Mouse (Mus musculus) cerebellum, postnatal 10 days (tissue): ENCODE measurements around the gene Gm13287.
"Not testable (repeated sequence)": the region's sequence is repeated elsewhere in the genome, so short reads cannot be mapped to it uniquely, and the experiment has no call there.

ENCODE experiments used
- DNase-seq, 2 experiments: peaks; one replicate each; pipeline ENCODE4 v3.0.0; 2021; ENCODE audit warnings: mixed read lengths in 2 of 2

The Gm13287 gene

DNA sequence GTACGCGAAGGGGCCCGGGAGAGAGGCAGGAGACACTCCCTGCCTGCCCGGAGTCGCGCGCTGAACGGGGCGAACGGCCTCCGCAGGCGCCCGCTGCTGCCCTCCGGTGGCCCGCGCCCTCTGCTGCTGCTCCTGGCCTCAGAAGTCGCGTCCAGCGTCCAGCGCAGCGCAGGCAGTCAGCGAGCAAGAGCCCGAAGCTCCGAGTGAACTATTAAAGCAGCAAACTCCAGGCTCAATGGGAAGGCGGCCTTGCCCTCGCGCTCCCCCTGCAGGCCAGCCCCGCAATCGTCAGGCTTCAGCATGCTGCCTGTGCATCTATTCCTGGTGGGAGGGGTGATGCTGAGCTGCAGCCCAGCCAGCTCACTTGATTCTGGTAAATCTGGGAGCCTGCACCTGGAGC lies at the start of gene Gm13287:
Gm13287 (plus strand) TSS at position 301 of the 400 bp plus-strand sequence.
- DNase-seq = not testable (repeated sequence)

GRCm38 (mm10) chr4:88754818-88755340 lies 48.2 kb upstream of the Gm13287 start, which contains the start of gene Gm13271:
Gene Gm13271 (plus strand): TSS chr4:88754868.
- peak; percentile 73 for DNase-seq

DNA sequence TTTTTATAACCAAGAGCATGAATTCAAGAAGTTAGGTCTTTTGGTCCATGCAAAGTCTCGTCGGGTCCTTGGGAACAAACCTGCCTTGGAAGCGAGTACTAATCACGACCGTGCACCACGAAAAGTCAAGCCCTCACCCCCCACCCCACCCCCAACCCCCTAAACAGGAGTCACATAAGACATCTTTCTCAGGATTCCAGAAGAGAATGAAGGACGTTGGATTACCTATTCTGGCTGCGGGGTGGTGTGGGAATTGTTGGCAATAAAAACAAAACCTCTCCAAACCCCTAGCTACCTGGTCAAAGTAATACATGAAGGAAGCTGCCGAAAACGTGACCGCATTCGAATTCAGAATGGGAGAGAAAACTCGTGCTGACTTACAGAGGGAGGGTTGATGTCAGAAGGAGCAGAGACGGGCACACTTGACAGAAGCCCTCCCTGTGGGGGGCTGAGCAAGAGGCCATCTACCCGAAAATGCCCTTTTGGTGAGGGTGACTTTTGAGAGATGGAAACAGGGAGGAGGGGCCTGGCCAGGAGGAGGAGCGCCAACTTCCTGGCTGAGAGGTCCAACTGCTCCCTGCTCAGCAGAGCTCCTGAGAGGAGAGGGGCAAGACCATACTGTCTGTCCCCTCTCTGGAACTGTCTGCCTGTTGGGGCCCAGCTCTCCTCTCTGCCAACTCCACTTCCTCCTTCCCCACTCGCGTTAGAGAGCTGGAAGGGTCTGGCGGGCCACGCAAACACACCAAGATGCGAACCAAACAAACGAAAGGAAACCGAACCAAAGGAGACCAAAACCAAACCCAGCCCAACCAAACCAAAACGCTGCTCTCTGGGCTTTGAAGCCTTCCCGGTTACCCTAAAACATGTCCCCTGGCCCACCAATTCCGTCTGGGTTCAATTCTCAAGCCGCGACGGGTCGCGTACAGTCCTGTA lies 46.2 kb upstream of the Gm13287 start:
- DNase-seq = peak; percentile 11 to 25

GRCm38 (mm10) chr4:88757628-88758031 lies 45.4 kb upstream of the Gm13287 start:
- DNase-seq = peak; percentile 88 to 90

DNA sequence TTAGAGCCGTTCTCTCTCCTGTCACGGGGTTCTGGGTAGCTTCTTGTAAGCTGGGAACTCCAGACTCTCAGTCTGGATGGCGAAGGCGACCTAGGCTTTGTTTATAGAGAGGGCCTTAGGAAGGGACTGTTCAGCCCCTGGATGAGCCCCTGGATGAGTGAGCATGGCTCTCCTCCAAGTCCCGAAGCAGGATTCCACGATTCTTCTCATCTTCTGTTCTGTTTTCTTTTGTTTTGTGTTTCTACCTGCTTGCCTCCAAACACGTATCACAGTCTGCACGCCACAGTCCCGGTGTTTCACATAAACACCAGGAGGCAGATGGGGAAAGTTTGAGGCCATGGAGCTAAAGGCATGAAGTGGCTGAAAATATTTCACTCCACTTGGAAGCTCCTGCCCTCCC lies 44.3 kb upstream of the Gm13287 start:
- not testable (repeated sequence) for DNase-seq

GRCm38 (mm10) chr4:88759610-88760268 lies 43.3 kb upstream of the Gm13287 start, which contains the start of gene Gm13283:
Gene Gm13283 (plus strand): TSS chr4:88760119.
- peak; percentile 37 to 38 for DNase-seq

DNA sequence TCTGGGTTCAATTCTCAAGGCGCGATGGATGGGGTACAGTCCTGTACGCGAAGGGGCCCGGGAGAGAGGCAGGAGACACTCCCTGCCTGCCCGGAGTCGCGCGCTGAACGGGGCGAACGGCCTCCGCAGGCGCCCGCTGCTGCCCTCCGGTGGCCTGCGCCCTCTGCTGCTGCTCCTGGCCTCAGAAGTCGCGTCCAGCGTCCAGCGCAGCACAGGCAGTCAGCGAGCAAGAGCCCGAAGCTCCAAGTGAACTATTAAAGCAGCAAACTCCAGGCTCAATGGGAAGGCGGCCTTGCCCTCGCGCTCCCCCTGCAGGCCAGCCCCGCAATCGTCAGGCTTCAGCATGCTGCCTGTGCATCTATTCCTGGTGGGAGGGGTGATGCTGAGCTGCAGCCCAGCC lies 42.6 kb upstream of the Gm13287 start:
- DNase-seq = peak; percentile 62 to 78

GRCm38 (mm10) chr4:88761776-88762175 lies 41.3 kb upstream of the Gm13287 start:
- peak; percentile 74 to 78 for DNase-seq

DNA sequence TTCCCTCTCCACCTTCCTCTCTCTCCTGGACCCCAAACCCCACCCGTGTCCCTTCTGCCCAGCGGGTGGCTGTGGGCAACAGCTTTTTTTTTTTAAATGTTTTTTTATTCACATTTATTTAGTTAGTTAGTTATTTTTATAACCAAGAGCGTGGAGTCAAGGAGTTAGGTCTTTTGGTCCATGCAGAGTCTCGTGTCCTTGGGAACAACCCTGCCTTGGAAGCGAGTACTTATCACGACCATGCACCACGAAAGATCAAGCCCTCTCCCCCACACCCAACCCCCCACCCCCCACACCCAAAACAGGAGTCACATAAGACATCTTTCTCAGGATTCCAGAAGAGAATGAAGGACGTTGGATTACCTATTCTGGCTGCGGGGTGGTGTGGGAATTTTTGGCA lies 40.7 kb upstream of the Gm13287 start:
- DNase-seq = peak in 1 of 2 experiments; percentile 27

- peak; percentile 18 to 49 for DNase-seq
These were observed 39.6 kb upstream of the Gm13287 start for GRCm38 (mm10) chr4:88763384-88764018.

GRCm38 (mm10) chr4:88773534-88773933 lies 29.5 kb upstream of the Gm13287 start, which contains the start of gene Gm13290:
Gene Gm13290 (plus strand): TSS chr4:88773834.
- DNase-seq = not testable (repeated sequence)

DNA sequence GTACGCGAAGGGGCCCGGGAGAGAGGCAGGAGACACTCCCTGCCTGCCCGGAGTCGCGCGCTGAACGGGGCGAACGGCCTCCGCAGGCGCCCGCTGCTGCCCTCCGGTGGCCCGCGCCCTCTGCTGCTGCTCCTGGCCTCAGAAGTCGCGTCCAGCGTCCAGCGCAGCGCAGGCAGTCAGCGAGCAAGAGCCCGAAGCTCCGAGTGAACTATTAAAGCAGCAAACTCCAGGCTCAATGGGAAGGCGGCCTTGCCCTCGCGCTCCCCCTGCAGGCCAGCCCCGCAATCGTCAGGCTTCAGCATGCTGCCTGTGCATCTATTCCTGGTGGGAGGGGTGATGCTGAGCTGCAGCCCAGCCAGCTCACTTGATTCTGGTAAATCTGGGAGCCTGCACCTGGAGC lies 26.4 kb upstream of the Gm13287 start, which contains the start of gene Gm13289:
Gm13289 (plus strand) TSS at position 301 of the 400 bp plus-strand sequence.
- not testable (repeated sequence) for DNase-seq

DNA sequence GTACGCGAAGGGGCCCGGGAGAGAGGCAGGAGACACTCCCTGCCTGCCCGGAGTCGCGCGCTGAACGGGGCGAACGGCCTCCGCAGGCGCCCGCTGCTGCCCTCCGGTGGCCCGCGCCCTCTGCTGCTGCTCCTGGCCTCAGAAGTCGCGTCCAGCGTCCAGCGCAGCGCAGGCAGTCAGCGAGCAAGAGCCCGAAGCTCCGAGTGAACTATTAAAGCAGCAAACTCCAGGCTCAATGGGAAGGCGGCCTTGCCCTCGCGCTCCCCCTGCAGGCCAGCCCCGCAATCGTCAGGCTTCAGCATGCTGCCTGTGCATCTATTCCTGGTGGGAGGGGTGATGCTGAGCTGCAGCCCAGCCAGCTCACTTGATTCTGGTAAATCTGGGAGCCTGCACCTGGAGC lies 23.5 kb upstream of the Gm13287 start, which contains the start of gene Gm13272:
Gm13272 (plus strand) TSS at position 301 of the 400 bp plus-strand sequence.
- not testable (repeated sequence) for DNase-seq

GRCm38 (mm10) chr4:88780320-88780719 lies 22.7 kb upstream of the Gm13287 start:
- peak in 1 of 2 experiments; percentile 3 for DNase-seq

DNA sequence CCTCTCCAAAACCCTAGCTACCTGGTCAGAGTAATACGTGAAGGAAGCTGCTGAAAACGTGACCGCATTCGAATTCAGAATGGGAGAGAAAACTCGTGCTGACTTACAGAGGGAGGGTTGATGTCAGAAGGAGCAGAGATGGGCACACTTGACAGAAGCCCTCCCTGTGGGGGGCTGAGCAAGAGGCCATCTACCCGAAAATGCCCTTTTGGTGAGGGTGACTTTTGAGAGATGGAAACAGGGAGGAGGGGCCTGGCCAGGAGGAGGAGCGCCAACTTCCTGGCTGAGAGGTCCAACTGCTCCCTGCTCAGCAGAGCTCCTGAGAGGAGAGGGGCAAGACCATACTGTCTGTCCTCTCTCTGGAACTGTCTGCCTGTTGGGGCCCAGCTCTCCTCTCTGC lies 21.2 kb upstream of the Gm13287 start, which contains the start of gene Ifnz:
Ifnz (plus strand) TSS at position 301 of the 400 bp plus-strand sequence.
- DNase-seq = not testable (repeated sequence)

GRCm38 (mm10) chr4:88782335-88782734 lies 20.7 kb upstream of the Gm13287 start:
- DNase-seq = not testable (repeated sequence)

DNA sequence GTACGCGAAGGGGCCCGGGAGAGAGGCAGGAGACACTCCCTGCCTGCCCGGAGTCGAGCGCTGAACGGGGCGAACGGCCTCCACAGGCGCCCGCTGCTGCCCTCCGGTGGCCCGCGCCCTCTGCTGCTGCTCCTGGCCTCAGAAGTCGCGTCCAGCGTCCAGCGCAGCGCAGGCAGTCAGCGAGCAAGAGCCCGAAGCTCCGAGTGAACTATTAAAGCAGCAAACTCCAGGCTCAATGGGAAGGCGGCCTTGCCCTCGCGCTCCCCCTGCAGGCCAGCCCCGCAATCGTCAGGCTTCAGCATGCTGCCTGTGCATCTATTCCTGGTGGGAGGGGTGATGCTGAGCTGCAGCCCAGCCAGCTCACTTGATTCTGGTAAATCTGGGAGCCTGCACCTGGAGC lies 17.6 kb upstream of the Gm13287 start, which contains the start of gene Gm13276:
Gm13276 (plus strand) TSS at position 301 of the 400 bp plus-strand sequence.
- not testable (repeated sequence) for DNase-seq

GRCm38 (mm10) chr4:88788402-88788801 lies 14.7 kb upstream of the Gm13287 start, which contains the start of gene Gm13277:
Gene Gm13277 (plus strand): TSS chr4:88788632.
- peak; percentile 74 to 82 for DNase-seq

GRCm38 (mm10) chr4:88791250-88791649 lies 11.8 kb upstream of the Gm13287 start, which contains the start of gene Gm13278:
Gene Gm13278 (plus strand): TSS chr4:88791550.
- DNase-seq = not testable (repeated sequence)

DNA sequence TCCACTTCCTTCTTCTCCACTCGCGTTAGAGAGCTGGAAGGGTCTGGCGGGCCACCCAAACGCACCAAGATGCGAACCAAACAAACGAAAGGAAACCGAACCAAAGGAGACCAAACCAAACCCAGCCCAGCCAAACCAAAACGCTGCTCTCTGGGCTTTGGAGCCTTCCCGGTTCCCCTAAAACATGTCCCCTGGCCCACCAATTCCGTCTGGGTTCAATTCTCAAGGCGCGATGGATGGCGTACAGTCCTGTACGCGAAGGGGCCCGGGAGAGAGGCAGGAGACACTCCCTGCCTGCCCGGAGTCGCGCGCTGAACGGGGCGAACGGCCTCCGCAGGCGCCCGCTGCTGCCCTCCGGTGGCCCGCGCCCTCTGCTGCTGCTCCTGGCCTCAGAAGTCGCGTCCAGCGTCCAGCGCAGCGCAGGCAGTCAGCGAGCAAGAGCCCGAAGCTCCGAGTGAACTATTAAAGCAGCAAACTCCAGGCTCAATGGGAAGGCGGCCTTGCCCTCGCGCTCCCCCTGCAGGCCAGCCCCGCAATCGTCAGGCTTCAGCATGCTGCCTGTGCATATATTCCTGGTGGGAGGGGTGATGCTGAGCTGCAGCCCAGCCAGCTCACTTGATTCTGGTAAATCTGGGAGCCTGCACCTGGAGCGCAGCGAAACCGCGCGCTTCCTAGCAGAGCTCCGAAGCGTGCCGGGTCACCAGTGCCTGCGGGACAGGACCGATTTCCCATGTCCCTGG lies 8.9 kb upstream of the Gm13287 start, which contains the start of gene Gm13275:
Gm13275 (plus strand) TSS at position 552 of the 740 bp plus-strand sequence.
- peak; percentile 51 to 55 for DNase-seq

DNA sequence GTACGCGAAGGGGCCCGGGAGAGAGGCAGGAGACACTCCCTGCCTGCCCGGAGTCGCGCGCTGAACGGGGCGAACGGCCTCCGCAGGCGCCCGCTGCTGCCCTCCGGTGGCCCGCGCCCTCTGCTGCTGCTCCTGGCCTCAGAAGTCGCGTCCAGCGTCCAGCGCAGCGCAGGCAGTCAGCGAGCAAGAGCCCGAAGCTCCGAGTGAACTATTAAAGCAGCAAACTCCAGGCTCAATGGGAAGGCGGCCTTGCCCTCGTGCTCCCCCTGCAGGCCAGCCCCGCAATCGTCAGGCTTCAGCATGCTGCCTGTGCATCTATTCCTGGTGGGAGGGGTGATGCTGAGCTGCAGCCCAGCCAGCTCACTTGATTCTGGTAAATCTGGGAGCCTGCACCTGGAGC lies 6.0 kb upstream of the Gm13287 start, which contains the start of gene Gm13279:
Gm13279 (plus strand) TSS at position 301 of the 400 bp plus-strand sequence.
- not testable (repeated sequence) for DNase-seq
